Mouse (Mus musculus) limb, embryonic 11.5 days (tissue): ENCODE measurements around the gene Irf5. TPM values are rescaled to one million over a fixed set of nuclear protein-coding genes. Genes with fewer than 3 reads are reported as not detected.

Source experiments
- ATAC-seq: fragments of 200-750 bp; cut with Nextera tagmentation; 2 replicates; pipeline ENCODE4 v1.8.0; 2017; ENCODE audit warnings: low read depth; ENCODE audit not compliant: insufficient number of reproducible peaks, low FRiP score, low TSS enrichment
- DNase-seq: peaks from one replicate; pipeline ENCODE4 v3.0.0-alpha.2; 2015; ENCODE audit warnings: low spot score
- H3K27ac ChIP-seq: fragments of 300-500 bp; sonication (generic); replicated peaks from 2 replicates; pipeline ENCODE4 v1.5.1; 2014; ENCODE audit warnings: low read depth, mild to moderate bottlenecking, low read length
- H3K27me3 ChIP-seq: fragments of 300-500 bp; sonication (generic); 2 replicates; pipeline ENCODE4 v1.6.1; 2014; ENCODE audit warnings: mild to moderate bottlenecking, low read length, mixed read lengths; ENCODE audit not compliant: control insufficient read depth, insufficient read depth
- H3K36me3 ChIP-seq: fragments of 300-500 bp; sonication (generic); 2 replicates; pipeline ENCODE4 v1.6.1; 2014; ENCODE audit warnings: mild to moderate bottlenecking, low read length, moderate library complexity, mixed read lengths; ENCODE audit not compliant: control insufficient read depth, insufficient read depth
- H3K4me1 ChIP-seq: fragments of 300-500 bp; sonication (generic); 2 replicates; pipeline ENCODE4 v1.6.1; 2014; ENCODE audit warnings: low read length, mixed read lengths; ENCODE audit not compliant: control insufficient read depth, insufficient read depth
- H3K4me2 ChIP-seq: fragments of 300-500 bp; sonication (generic); 2 replicates; pipeline ENCODE4 v1.6.1; 2014; ENCODE audit warnings: low read depth, mild to moderate bottlenecking, moderate library complexity; ENCODE audit not compliant: severe bottlenecking
- H3K4me3 ChIP-seq: fragments of 300-500 bp; sonication (generic); 2 replicates; pipeline ENCODE4 v1.5.1; 2014; ENCODE audit warnings: low read depth, low read length
- H3K9ac ChIP-seq: fragments of 300-500 bp; sonication (generic); 2 replicates; pipeline ENCODE4 v1.6.1; 2014; ENCODE audit warnings: mild to moderate bottlenecking, low read length
- H3K9me3 ChIP-seq: fragments of 300-500 bp; sonication (generic); 2 replicates; pipeline ENCODE4 v1.6.1; 2016; ENCODE audit warnings: low read length; ENCODE audit not compliant: control insufficient read depth
- WGBS: fragments of 180-500 bp; shearing (Covaris S2); extraction: QIAGEN DNeasy Blood & Tissue Kit; methylation state at CpG from one replicate; pipeline ENCODE4 v1.1.7; 2014; 5-methylcytosine and 5-hydroxymethylcytosine counted together
- polyA plus RNA-seq: library from polyadenylated mRNA; unstranded; fragments of >200 nt; fragmentation: Nextera tagmentation; extraction: Ambion mirVana; gene quantifications from 2 replicates; pipeline ENCODE4 v1.2.1, GENCODE M21; 2014

The Irf5 gene
- polyA plus RNA-seq, 1 experiment from 2014 or later = 2.1 TPM

DNA sequence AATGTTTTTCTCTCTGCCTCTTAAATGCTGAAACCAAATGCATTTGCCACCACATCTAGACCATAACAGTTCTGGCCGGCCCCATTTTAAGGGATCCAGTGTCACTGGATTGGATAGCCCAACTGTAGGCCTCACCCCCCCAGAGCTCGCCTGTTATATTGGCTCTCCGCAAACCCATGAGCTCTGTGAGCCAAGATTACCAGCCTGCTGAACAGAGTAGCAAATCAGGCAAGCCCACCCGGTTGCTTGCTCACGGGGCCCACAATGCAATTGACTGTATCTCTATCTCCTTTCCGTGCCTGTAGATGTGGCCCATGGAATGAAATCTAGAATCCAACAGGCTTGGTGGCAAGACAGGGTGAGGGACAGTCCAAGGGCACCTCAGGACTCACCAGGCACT is 25.6 kb upstream of the Irf5 start:
- Histone ChIP-seq H3K9ac (no peak overlapping the region), H3K4me1 (no peaks in the 10 kb centered on the region), H3K27me3 (0 out of 2 replicates have a peak, but pooled peaks cover 3% of the 10 kb centered on the region), H3K4me2 (no peak overlapping the region), H3K36me3 (peaks cover 2% of the 10 kb centered on the region; the same call in 1 of the 2 replicates), H3K27ac (no peak overlapping the region), H3K9me3 (no peaks in the 10 kb centered on the region; the same call in 1 of the 2 replicates), H3K4me3 (no peak overlapping the region)
- ATAC-seq (no peak), DNase-seq (no peak)
- 89% methylated on average over 6 of the region's 6 CpGs for WGBS

DNA sequence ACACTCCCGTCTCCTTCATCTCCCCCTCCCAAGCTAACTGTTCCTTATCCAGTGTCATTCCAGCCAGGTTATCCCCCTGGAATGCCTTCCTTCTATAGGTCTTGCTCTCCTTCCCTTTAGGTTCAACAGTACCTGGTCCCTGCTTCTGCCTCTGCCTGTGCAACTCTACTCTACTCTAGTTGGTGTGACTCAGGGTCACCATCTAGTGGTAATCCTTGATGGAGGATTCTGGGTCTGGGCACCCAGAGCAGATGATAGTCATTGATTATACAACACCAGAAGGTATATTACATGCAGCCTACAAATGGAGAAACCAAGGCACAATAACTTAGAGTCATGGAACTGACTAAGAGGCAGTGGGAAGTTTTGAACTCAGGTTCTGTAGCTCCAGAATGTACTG is 24.8 kb upstream of the Irf5 start:
- Histone ChIP-seq H3K4me2 (no peak overlapping the region), H3K4me3 (no peak overlapping the region), H3K36me3 (peaks cover 2% of the 10 kb centered on the region; the same call in 1 of the 2 replicates), H3K27ac (no peak overlapping the region), H3K9ac (no peak overlapping the region), H3K9me3 (no peaks in the 10 kb centered on the region), H3K27me3 (no peaks in the 10 kb centered on the region), H3K4me1 (peaks cover 4% of the 10 kb centered on the region; the same call in 1 of the 2 replicates)
- ATAC-seq = no peak
- no peak for DNase-seq
- WGBS = 90% methylated on average over 1 of the region's 1 CpGs

DNA sequence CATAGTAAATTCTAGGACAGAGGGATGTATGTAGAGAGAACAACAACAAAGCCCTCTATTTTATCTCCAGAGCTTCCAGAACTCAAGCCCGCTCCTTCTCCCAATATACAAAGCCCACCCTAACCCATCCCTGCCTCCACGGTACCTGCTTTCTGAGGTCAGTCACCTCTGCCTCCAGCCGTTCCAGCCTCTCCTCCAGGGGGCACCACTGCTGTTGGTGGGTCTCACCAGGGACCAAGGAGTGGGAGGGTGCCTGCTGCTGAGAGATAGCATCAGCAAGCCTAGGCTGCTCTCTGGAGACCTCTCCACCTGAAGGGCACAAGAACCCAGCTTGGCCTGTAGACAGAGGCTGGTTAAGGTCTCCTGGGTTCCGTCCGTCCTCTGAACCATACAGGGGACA is 20.9 kb upstream of the Irf5 start:
- no peak overlapping the region for H3K4me2 ChIP-seq

DNA sequence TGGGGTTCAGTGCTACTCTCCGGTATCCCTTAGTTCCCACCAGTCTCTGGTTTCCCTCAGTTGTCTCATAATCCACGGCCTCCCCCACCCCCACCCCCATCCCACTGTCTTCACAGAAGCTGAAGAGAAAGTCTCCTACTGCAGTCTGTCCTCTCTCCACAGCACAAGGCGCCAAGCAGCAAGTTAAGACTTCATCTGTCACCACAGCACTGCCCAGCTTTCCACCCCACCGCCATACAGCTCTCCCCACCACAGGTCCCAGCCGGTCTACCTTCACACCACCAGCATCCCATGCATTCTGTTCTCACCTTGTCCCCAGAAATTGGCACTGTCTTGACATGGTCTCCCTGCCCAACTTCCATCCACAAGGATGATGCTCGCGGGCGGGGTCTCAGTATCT is 19.6 kb upstream of the Irf5 start:
- 0 out of 2 replicates have a peak, but pooled peaks have one; percentile 12 for ATAC-seq
- no peak for DNase-seq
- Histone ChIP-seq H3K4me3 (peak overlapping the region; percentile 70), H3K9me3 (no peaks in the 10 kb centered on the region), H3K4me1 (peaks cover 23% of the 10 kb centered on the region), H3K36me3 (no peaks in the 10 kb centered on the region; the same call in 1 of the 2 replicates), H3K27me3 (no peaks in the 10 kb centered on the region), H3K9ac (peak overlapping the region; percentile 68), H3K4me2 (peak overlapping the region; percentile 80), H3K27ac (no peak overlapping the region)
- WGBS = 12% methylated on average over 8 of the region's 8 CpGs

More for the DNA sequence above, 20.9 kb upstream of the Irf5 start:
- 90% methylated on average over 5 of the region's 5 CpGs for WGBS
- ATAC-seq (no peak), DNase-seq (no peak)
- Histone ChIP-seq H3K9me3 (no peaks in the 10 kb centered on the region), H3K4me3 (no peak overlapping the region), H3K27ac (no peak overlapping the region), H3K4me1 (peaks cover 23% of the 10 kb centered on the region), H3K27me3 (no peaks in the 10 kb centered on the region), H3K36me3 (no peaks in the 10 kb centered on the region; the same call in 1 of the 2 replicates), H3K9ac (no peak overlapping the region)

DNA sequence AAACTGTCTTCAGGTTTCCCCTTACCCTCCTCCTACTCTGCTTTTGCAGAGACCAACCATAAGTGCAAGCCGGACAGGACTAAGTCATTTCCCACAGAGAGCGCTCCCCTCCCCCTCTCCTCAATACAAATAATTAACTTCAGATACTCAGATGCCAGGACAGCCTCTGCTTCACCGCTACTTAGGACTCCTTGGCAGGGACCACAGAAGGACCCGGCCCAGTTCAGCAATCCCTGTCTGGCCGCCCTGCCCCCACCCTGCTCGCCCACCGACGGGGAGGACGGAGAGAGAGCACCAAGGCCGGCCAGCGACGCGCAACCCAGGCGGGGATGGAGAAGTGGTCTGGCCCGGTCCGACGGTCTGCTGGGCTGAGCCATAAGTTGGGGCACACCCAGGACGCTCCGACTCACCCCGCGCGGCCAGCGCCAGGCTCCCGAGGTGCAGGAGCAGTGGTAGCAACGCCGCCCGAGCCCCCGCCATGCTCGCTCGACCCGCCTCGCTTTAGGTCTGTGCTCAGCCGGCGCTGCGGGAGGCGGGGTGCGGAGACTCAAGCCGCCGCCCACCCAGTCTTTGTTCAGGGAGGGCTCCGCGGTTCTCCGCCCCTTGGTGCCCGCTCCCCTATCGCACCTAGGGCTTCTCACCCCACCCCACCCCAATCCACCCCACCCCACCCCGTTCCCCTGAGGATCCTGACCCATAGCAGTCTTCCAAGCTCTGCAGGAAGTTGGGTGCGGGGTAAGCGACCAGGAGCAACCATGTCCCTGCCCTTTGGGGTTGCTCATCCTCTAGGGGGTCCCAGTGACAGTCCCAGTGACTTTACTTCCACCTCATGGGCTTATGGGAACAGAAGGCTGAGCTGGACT is 18.7 kb upstream of the Irf5 start, which contains the start of gene Kcp:
TSS of gene Kcp (minus strand) at position 506 of the 863 bp plus-strand sequence.
- ATAC-seq (peak; percentile 39; the same call in 1 of the 2 replicates), DNase-seq (peak; percentile 76)
- Histone ChIP-seq H3K9me3 (no peaks in the 10 kb centered on the region), H3K27ac (peak within 1 kb of the TSS; percentile 72), H3K9ac (peak within 1 kb of the TSS; percentile 68), H3K4me1 (peaks cover 27% of the 10 kb centered on the region), H3K27me3 (no peaks in the 10 kb centered on the region), H3K4me2 (peak within 1 kb of the TSS; percentile 80), H3K36me3 (no peaks in the 10 kb centered on the region), H3K4me3 (peak within 1 kb of the TSS; percentile 70)
- WGBS = under 1% methylated on average over 45 of the region's 47 CpGs

DNA sequence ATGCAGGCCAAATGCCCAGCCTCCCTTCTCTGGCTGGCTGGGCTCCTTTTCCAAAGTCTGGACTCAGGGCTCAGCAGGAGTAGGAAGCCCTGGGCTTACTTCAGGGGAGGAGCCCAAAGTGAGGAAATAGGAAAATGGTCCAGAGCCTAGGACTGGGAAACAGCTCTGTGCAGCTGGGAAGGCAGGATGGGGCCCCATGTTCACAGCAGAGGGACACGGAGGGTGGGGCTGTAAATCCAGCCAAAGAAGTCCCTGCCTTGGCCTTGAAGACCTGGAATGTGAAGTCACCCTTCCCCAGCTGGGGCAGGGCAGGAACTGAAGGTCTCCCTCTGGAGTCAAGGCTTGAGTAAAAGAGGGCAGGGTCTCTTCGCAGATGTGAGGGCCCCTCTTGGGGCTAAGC is 17.3 kb upstream of the Irf5 start:
- peak overlapping the region; percentile 72 for H3K27ac ChIP-seq
- H3K9me3 ChIP-seq = no peaks in the 10 kb centered on the region
- ATAC-seq (no peak), DNase-seq (peak; percentile 47)
- WGBS = 24% methylated on average over 2 of the region's 2 CpGs
- H3K4me1 ChIP-seq = peaks cover 31% of the 10 kb centered on the region
- H3K9ac ChIP-seq = no peak overlapping the region
- H3K4me2 ChIP-seq = no peak overlapping the region
- no peak overlapping the region for H3K4me3 ChIP-seq
- no peaks in the 10 kb centered on the region for H3K27me3 ChIP-seq
- no peaks in the 10 kb centered on the region for H3K36me3 ChIP-seq

DNA sequence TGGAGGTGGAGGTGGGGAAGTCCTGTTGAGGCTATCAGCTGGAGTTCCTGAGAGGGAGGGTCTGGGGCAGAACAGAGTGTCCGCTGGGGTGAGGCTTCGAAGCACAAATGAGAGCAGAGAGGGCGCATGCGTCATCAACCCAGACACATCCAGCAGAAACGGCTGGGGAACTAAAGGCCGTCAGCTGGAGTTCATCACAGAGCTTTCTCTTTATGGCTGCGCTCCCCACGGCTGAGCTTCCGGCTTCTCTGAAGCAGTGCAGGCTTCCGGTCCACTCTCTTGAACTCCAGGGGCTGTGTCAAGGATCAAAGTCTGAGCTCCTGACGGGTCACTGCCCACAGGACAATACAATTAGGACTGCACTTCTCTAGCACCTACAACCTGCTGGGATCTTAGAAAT is 13.1 kb upstream of the Irf5 start:
- ATAC-seq = peak; percentile 77
- no peak overlapping the region for H3K4me3 ChIP-seq
- H3K4me1 ChIP-seq = peaks cover 18% of the 10 kb centered on the region

DNA sequence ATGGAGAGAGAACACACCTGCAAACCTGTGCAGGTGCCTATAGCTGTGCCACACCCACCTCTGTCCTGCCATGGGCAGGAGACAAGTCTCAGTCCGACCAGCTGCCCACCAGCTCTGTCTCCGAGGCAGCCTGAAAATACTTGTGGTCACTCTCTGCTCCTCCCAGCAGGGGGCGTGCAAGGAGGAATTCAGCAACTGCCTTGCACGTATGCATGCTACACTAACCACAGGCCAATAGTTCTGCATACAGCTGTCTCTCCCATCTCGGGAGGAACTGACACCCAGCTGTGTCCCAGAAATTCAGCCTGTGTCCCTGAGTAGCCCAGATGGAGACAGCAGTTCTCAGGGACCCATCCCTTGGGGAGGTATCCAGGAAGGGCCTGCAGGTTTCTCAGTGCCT is 9.3 kb upstream of the Irf5 start:
- no peaks in the 10 kb centered on the region for H3K9me3 ChIP-seq
- H3K36me3 ChIP-seq = no peaks in the 10 kb centered on the region
- 6% methylated on average over 5 of the region's 5 CpGs for WGBS
- H3K4me3 ChIP-seq = no peak overlapping the region
- H3K27ac ChIP-seq = no peak overlapping the region
- DNase-seq = peak; percentile 82
- H3K4me1 ChIP-seq = peaks cover 7% of the 10 kb centered on the region
- H3K9ac ChIP-seq = no peak overlapping the region
- no peak overlapping the region for H3K4me2 ChIP-seq
- no peaks in the 10 kb centered on the region for H3K27me3 ChIP-seq
- ATAC-seq = 0 out of 2 replicates have a peak, but pooled peaks have one; percentile 33

More for the DNA sequence above, 13.1 kb upstream of the Irf5 start:
- no peaks in the 10 kb centered on the region for H3K9me3 ChIP-seq
- H3K27me3 ChIP-seq = no peaks in the 10 kb centered on the region
- H3K9ac ChIP-seq = no peak overlapping the region
- peak; percentile 87 for DNase-seq
- H3K36me3 ChIP-seq = no peaks in the 10 kb centered on the region
- WGBS = under 1% methylated on average over 11 of the region's 11 CpGs
- peak overlapping the region; percentile 15; the same call in 1 of the 2 replicates for H3K4me2 ChIP-seq
- H3K27ac ChIP-seq = peak overlapping the region; percentile 68
